Mouse (Mus musculus) central nervous system, embryonic 11.5 days (tissue): ENCODE data around the gene Kcnh6. TPM values are rescaled to one million over a fixed set of nuclear protein-coding genes. Genes with fewer than 3 reads are reported as not detected.

Source experiments
- polyA plus RNA-seq: library from polyadenylated mRNA; depleted of rRNA; stranded (reverse); fragments of >200 nt; gene quantifications from 2 replicates; pipeline ENCODE4 v1.2.3, GENCODE M21; 2012; rRNA removed

The Kcnh6 gene
- polyA plus RNA-seq, result 0.26 and 0.56 TPM in 2 replicates

DNA sequence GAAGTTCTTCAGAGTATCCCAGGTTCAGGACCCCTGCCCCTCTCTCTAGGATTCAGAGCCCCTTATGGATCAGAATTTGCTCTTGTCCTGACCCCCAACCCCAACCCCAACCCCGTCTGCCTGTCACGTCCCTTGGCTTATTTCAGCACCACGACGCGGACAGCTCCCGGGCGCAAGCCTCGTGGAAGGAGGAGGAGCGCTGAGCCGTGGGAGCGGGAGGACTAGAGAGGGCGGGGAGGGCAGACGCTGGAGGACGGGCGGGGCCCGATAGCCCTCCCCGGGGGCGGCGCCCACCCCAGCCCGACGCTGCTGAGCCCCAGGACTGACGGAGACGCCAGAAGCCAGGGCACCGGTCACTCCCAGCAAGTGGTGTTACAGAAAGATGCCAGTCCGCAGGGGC is at the start of gene Kcnh6:
Kcnh6 (plus strand) TSS at position 304 of the 400 bp plus-strand sequence.

DNA sequence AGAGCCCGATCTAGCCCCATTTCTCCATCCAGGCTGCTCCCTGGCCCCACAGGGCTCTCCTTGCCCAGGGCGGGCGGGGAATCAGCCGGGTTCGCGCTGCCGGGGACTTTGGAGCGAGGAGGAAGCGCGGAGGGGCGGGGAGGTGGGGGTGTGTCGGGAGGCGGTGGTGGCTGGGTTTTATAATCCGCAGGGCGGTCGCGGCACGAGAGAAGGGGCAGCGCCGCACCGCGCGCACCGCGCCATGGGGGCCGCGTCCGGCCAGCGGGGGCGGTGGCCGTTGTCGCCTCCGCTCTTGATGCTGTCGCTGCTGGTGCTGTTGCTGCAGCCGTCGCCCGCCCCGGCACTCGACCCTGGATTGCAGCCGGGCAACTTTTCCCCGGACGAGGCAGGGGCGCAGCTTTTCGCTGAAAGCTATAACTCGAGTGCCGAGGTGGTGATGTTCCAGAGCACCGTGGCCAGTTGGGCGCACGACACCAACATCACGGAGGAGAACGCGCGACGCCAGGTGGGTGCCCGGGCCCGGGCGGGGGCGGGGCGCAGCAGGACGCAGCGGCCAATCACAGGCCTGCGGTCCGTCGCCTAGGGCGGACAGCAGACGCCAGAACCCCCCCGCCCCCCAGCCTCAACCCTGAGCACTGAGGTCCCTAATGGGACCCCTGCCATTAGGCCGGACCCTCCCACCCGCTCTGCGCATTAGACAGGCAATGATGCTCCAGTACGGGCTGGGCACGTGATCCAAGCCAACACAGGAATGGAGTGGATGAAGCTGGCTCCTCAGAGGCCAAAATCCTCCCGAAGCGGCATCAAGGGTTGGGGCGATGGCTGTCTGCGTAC is 40.0 kb upstream of the Kcnh6 start, which contains the start of gene Ace:
Ace (plus strand) TSS at position 205 of the 834 bp plus-strand sequence.

DNA sequence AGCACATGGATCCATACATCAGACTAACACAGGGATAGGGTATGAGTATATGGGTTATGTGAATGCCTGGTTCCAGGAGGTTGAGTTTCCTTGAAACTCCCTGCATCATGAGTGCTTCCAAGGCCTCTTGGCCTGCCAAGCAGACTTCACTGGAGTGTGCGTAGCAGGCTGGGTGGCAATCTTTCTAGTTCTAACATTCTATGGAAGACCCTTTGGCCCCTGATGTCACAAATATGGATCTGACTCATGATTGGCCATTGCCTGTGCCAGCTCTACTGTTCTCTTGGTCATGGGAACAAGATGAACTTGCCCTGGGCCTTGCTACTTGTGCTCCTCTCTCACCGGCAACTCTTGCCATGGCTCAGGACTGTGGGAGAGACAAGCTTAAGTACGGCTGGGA is 13.5 kb upstream of the Kcnh6 start, which contains the start of gene Ace3:
Ace3 (plus strand) TSS at position 301 of the 400 bp plus-strand sequence.

DNA sequence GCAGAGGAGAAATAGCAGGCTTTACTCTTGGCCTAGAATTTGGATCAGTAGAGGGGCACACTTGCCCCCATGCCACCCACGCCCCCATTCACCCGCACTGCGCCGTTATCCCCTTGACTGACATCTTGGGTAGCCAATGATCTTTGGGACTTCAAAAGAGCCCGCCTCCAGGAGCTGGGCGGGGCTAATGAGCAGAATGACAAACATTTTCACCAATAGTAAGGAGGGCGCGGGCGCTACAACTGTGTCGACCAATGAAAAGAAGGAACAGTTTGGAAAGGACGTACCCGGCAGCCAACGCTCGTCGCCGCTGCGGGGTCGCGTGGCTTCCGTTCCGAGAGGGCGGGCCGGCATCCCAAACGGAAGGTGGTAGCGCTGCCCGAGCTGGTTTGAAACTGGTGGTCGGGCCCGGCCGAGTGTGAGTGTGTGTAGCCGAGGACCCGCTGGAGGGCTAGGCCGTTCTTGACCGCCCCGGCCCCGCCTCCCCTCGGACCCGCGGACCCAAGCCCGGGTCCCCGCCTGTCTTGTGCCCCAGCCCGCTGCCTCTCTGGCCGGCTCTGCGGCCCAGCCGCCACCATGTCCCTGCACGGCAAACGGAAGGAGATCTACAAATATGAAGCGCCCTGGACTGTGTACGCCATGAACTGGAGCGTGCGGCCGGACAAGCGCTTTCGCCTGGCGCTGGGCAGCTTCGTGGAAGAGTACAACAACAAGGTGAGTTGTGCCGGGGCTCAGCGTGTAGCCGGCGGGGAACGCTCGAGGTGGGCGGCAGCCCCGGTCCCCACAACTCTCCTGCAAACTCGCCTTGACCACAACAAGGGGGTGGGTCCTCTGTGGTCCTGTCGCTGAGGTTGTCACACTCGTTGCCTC is 28.9 kb downstream of the Kcnh6 start, which contains the start of gene Dcaf7:
Dcaf7 (plus strand) TSS at position 325 of the 870 bp plus-strand sequence.

DNA sequence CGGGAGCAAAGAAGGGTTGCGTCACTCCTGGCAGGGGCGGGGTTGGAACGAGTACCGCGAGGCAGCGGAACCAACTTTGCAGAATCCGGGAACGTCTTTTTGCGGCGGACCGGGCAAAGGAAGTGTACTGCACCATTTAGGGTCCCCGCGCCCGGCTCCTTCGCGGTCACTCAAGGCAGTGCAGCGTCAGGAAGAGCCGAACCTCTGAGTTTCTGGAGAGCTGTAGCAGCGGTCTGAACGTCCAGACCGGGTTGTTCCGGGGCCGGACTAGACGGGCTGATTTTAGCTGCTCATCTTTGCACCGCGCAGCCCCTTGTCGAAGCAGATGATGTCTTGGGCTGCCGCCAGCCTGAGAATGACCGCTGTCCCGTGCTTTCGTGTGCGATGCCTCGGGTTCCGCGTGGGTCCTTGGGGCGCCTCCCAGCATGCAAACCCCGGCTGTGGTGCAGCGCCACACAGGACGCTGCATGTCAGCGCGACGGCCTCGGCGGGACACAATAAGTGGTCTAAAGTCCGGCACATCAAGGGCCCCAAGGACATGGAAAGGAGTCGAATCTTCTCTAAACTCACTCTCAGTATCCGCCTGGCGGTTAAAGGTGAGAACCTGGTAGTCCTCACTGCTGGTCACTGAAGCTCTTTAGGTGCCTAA is 58.1 kb downstream of the Kcnh6 start, which contains the start of gene Taco1:
Taco1 (plus strand) TSS at position 139 of the 649 bp plus-strand sequence.

Other genes with a start within 250 kb of the Kcnh6 start
- gene Cyb561, start 54.8 kb upstream of the Kcnh6 start, polyA plus RNA-seq, result 6.1 and 7.9 TPM in 2 replicates
- gene Ace, start 40.2 kb upstream of the Kcnh6 start, polyA plus RNA-seq, result 0.83 and 0.84 TPM in 2 replicates
- not detected in 2 replicates for gene Ace3, start 13.4 kb upstream of the Kcnh6 start, polyA plus RNA-seq
- 76.5 and 77.4 TPM in 2 replicates for gene Dcaf7, start 28.7 kb downstream of the Kcnh6 start, polyA plus RNA-seq
- gene Taco1, start 57.9 kb downstream of the Kcnh6 start, polyA plus RNA-seq, result 18.2 and 20.9 TPM in 2 replicates
- gene Map3k3, start 76.5 kb downstream of the Kcnh6 start, polyA plus RNA-seq, result 27.8 and 36.5 TPM in 2 replicates
- gene Gm10840, start 152.7 kb downstream of the Kcnh6 start, polyA plus RNA-seq, result not detected in 2 replicates
- 76.6 and 184 TPM in 2 replicates for gene Limd2, start 152.7 kb downstream of the Kcnh6 start, polyA plus RNA-seq
- gene Strada, start 194.0 kb downstream of the Kcnh6 start, polyA plus RNA-seq, result 27.4 and 46.8 TPM in 2 replicates
- 56.0 and 102 TPM in 2 replicates for gene Ccdc47, start 208.2 kb downstream of the Kcnh6 start, polyA plus RNA-seq
- gene Ddx42, start 208.8 kb downstream of the Kcnh6 start, polyA plus RNA-seq, result 73.2 and 103 TPM in 2 replicates
- 59.5 and 97.0 TPM in 2 replicates for gene Ftsj3, start 248.0 kb downstream of the Kcnh6 start, polyA plus RNA-seq
- 256 and 300 TPM in 2 replicates for gene Psmc5, start 248.0 kb downstream of the Kcnh6 start, polyA plus RNA-seq